Mouse (Mus musculus): ENCODE measurements around the gene Cstf3. TPM values are rescaled to one million over a fixed set of nuclear protein-coding genes. Genes with fewer than 3 reads are reported as not detected.

Gene Cstf3
- polyA plus RNA-seq, 1 experiment from 2014 or later = 79.5 TPM

GRCm38 (mm10) chr2:104663372-104664100, 73.2 kb downstream of the Cstf3 start:
- ATAC-seq (ENCODE audit: low FRiP score) = no peak
- H3K9ac ChIP-seq = no peak overlapping the region
- peaks cover 67% of the 10 kb centered on the region for H3K36me3 ChIP-seq (replicated peaks; ENCODE audit: control insufficient read depth, insufficient read depth)
- DNase-seq (ENCODE audit: low spot score) = no peak
- H3K27ac ChIP-seq = no peak overlapping the region
- H3K4me2 ChIP-seq (replicated peaks) = no peak overlapping the region
- H3K9me3 ChIP-seq (ENCODE audit: control insufficient read depth, low read length) = no peaks in the 10 kb centered on the region
- WGBS = 93% methylated on average over 8 of the region's 8 CpGs
- no peaks in the 10 kb centered on the region for H3K27me3 ChIP-seq (ENCODE audit: control insufficient read depth, insufficient read depth, low read length)
- no peaks in the 10 kb centered on the region for H3K4me1 ChIP-seq (replicated peaks; ENCODE audit: control insufficient read depth, insufficient read depth, low read length)
- H3K4me3 ChIP-seq (replicated peaks; ENCODE audit: low read length) = no peak overlapping the region

DNA sequence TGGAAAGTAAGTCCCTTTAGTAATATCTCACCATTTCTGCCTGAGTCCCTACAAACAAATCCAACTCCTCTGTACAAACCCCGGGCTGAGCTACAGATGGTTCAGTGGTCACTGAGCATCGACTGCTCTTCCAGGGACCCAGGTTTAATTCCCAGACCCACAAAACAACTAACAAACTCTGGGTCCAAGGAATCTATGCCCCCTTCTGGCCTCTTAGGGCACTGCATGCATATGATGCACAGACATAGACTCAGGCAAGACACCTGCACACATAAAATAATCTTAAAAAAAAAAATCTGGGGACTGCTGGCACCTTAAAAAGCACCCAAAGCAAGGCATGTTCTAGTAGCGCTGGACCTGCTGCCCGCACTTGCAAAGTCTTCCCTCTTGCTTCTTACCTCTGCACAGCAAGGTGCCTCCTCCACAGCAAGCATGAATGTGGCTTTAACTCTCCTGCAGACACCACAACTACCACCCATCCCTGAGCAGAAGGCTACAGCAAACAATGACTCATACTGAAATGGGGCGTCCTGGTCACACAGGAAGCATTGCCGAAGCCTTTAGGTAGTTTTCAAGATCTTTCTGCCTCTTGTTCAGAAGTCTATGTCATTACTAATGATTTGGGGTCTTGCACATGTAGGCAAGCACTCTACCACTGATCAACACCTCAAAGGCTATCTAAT, 78.9 kb downstream of the Cstf3 start:
- Histone ChIP-seq H3K27ac (no peak overlapping the region), H3K9me3 (ENCODE audit: control insufficient read depth, low read length) (no peaks in the 10 kb centered on the region), H3K36me3 (replicated peaks; ENCODE audit: control insufficient read depth, insufficient read depth) (peaks cover 42% of the 10 kb centered on the region), H3K4me1 (replicated peaks; ENCODE audit: control insufficient read depth, insufficient read depth, low read length) (no peaks in the 10 kb centered on the region), H3K4me2 (replicated peaks) (no peak overlapping the region), H3K27me3 (ENCODE audit: control insufficient read depth, insufficient read depth, low read length) (no peaks in the 10 kb centered on the region), H3K4me3 (replicated peaks; ENCODE audit: low read length) (no peak overlapping the region), H3K9ac (no peak overlapping the region)
- DNase-seq (ENCODE audit: low spot score) (no peak), ATAC-seq (ENCODE audit: low FRiP score) (no peak)
- WGBS = 93% methylated on average over 6 of the region's 6 CpGs

GRCm38 (mm10) chr2:104671724-104672123, 81.4 kb downstream of the Cstf3 start:
- Histone ChIP-seq H3K9ac (no peak overlapping the region), H3K27me3 (ENCODE audit: control insufficient read depth, insufficient read depth, low read length) (no peaks in the 10 kb centered on the region), H3K36me3 (replicated peaks; ENCODE audit: control insufficient read depth, insufficient read depth) (peaks cover 18% of the 10 kb centered on the region; the same call in 1 of the 2 replicates), H3K4me2 (replicated peaks) (no peak overlapping the region), H3K27ac (no peak overlapping the region), H3K4me1 (replicated peaks; ENCODE audit: control insufficient read depth, insufficient read depth, low read length) (no peaks in the 10 kb centered on the region), H3K9me3 (ENCODE audit: control insufficient read depth, low read length) (no peaks in the 10 kb centered on the region), H3K4me3 (replicated peaks; ENCODE audit: low read length) (no peak overlapping the region)
- ATAC-seq (ENCODE audit: low FRiP score) (no peak), DNase-seq (ENCODE audit: low spot score) (no peak)

GRCm38 (mm10) chr2:104677326-104677725, 87.0 kb downstream of the Cstf3 start:
- H3K4me1 ChIP-seq (replicated peaks; ENCODE audit: control insufficient read depth, insufficient read depth, low read length) = no peaks in the 10 kb centered on the region
- ATAC-seq (ENCODE audit: low FRiP score) = no peak
- WGBS = 90% methylated on average over 3 of the region's 3 CpGs
- no peak for DNase-seq (ENCODE audit: low spot score)
- H3K9ac ChIP-seq = no peak overlapping the region
- H3K9me3 ChIP-seq (ENCODE audit: control insufficient read depth, low read length) = no peaks in the 10 kb centered on the region
- no peaks in the 10 kb centered on the region for H3K27me3 ChIP-seq (ENCODE audit: control insufficient read depth, insufficient read depth, low read length)
- H3K27ac ChIP-seq = no peak overlapping the region
- H3K36me3 ChIP-seq (replicated peaks; ENCODE audit: control insufficient read depth, insufficient read depth) = peaks cover 43% of the 10 kb centered on the region
- H3K4me2 ChIP-seq (replicated peaks) = no peak overlapping the region
- H3K4me3 ChIP-seq (replicated peaks; ENCODE audit: low read length) = no peak overlapping the region

- ATAC-seq (ENCODE audit: low FRiP score) = no peak
- peaks cover 56% of the 10 kb centered on the region for H3K36me3 ChIP-seq (replicated peaks; ENCODE audit: control insufficient read depth, insufficient read depth)
Measured at GRCm38 (mm10) chr2:104684771-104685170, 94.4 kb downstream of the Cstf3 start.

DNA sequence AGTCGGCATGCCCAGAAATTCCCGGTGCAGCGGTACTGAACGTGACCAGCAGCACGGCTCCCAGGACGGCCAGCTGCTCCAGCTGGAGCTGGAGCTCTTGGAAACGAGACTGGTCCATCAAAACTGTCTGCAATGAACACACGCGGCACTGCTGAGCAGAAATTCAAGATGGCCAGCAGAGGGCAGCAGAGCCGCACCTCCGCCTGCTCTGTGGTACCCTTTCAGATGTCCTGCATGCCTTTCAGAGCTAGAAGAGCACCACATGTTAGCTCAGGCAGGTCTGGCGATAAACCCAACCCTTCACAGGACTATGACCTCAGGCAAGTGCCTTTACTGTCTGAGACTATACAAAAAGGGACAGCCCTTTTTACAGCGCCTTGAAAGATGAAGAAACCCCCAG, 95.1 kb downstream of the Cstf3 start:
- ATAC-seq (ENCODE audit: low FRiP score) (peak; percentile 92), DNase-seq (ENCODE audit: low spot score) (peak; percentile 92)
- 8% methylated on average over 13 of the region's 13 CpGs for WGBS
- no peak overlapping the region for H3K9ac ChIP-seq
- H3K9me3 ChIP-seq (ENCODE audit: control insufficient read depth, low read length) = no peaks in the 10 kb centered on the region
- H3K4me1 ChIP-seq (replicated peaks; ENCODE audit: control insufficient read depth, insufficient read depth, low read length) = no peaks in the 10 kb centered on the region
- peaks cover 53% of the 10 kb centered on the region for H3K36me3 ChIP-seq (replicated peaks; ENCODE audit: control insufficient read depth, insufficient read depth)
- no peak overlapping the region for H3K4me3 ChIP-seq (replicated peaks; ENCODE audit: low read length)
- H3K27ac ChIP-seq = no peak overlapping the region
- H3K27me3 ChIP-seq (ENCODE audit: control insufficient read depth, insufficient read depth, low read length) = no peaks in the 10 kb centered on the region
- H3K4me2 ChIP-seq (replicated peaks) = no peak overlapping the region

More at GRCm38 (mm10) chr2:104684771-104685170, 94.4 kb downstream of the Cstf3 start:
- whole genome bisulfite sequencing = 93% methylated on average over 4 of the region's 4 CpGs
- no peak overlapping the region for H3K9ac ChIP-seq
- no peak overlapping the region for H3K4me2 ChIP-seq (replicated peaks)
- H3K27ac ChIP-seq = no peak overlapping the region
- DNase-seq (ENCODE audit: low spot score) = no peak
- no peak overlapping the region for H3K4me3 ChIP-seq (replicated peaks; ENCODE audit: low read length)
- H3K9me3 ChIP-seq (ENCODE audit: control insufficient read depth, low read length) = no peaks in the 10 kb centered on the region
- H3K4me1 ChIP-seq (replicated peaks; ENCODE audit: control insufficient read depth, insufficient read depth, low read length) = no peaks in the 10 kb centered on the region
- H3K27me3 ChIP-seq (ENCODE audit: control insufficient read depth, insufficient read depth, low read length) = no peaks in the 10 kb centered on the region

GRCm38 (mm10) chr2:104687261-104687660, 96.9 kb downstream of the Cstf3 start:
- ATAC-seq (ENCODE audit: low FRiP score) = no peak

DNA sequence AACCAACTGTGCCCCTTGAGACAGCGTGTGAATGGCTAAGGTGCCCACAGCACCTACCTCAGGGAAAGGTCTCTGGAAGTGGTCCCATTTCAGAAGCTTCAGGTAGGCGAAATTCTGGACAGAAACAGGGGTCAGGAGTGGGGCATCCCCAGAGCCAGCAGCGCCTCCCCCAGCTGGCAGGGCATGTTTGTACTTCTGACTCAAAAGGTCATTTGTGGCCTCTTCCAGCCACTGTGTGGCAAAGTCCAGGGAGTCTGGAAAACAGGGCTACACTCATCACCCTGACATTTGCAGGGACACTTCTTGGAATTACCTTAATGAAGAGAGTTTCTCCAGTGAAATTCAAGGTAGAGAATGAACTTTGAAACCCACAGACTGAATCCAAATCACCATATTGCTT, 98.0 kb downstream of the Cstf3 start:
- no peak overlapping the region for H3K27ac ChIP-seq
- no peaks in the 10 kb centered on the region for H3K4me1 ChIP-seq (replicated peaks; ENCODE audit: control insufficient read depth, insufficient read depth, low read length)
- DNase-seq (ENCODE audit: low spot score) (no peak), ATAC-seq (ENCODE audit: low FRiP score) (no peak)
- H3K9ac ChIP-seq = no peak overlapping the region
- H3K27me3 ChIP-seq (ENCODE audit: control insufficient read depth, insufficient read depth, low read length) = no peaks in the 10 kb centered on the region
- no peak overlapping the region for H3K4me3 ChIP-seq (replicated peaks; ENCODE audit: low read length)
- H3K36me3 ChIP-seq (replicated peaks; ENCODE audit: control insufficient read depth, insufficient read depth) = peaks cover 24% of the 10 kb centered on the region
- 82% methylated on average over 3 of the region's 3 CpGs for WGBS
- no peak overlapping the region for H3K4me2 ChIP-seq (replicated peaks)
- H3K9me3 ChIP-seq (ENCODE audit: control insufficient read depth, low read length) = no peaks in the 10 kb centered on the region

More at GRCm38 (mm10) chr2:104687261-104687660, 96.9 kb downstream of the Cstf3 start:
- H3K27me3 ChIP-seq (ENCODE audit: control insufficient read depth, insufficient read depth, low read length) = no peaks in the 10 kb centered on the region
- no peak overlapping the region for H3K4me2 ChIP-seq (replicated peaks)
- 74% methylated on average over 3 of the region's 3 CpGs for WGBS
- H3K9me3 ChIP-seq (ENCODE audit: control insufficient read depth, low read length) = no peaks in the 10 kb centered on the region
- H3K4me3 ChIP-seq (replicated peaks; ENCODE audit: low read length) = no peak overlapping the region
- no peak overlapping the region for H3K27ac ChIP-seq
- H3K9ac ChIP-seq = no peak overlapping the region
- no peaks in the 10 kb centered on the region for H3K4me1 ChIP-seq (replicated peaks; ENCODE audit: control insufficient read depth, insufficient read depth, low read length)
- peaks cover 35% of the 10 kb centered on the region for H3K36me3 ChIP-seq (replicated peaks; ENCODE audit: control insufficient read depth, insufficient read depth)
- no peak for DNase-seq (ENCODE audit: low spot score)

GRCm38 (mm10) chr2:104688724-104689123, 98.4 kb downstream of the Cstf3 start:
- no peaks in the 10 kb centered on the region for H3K27me3 ChIP-seq (ENCODE audit: control insufficient read depth, insufficient read depth, low read length)
- no peak overlapping the region for H3K4me3 ChIP-seq (replicated peaks; ENCODE audit: low read length)
- ATAC-seq (ENCODE audit: low FRiP score) = no peak
- H3K27ac ChIP-seq = no peak overlapping the region
- 64% methylated on average over 8 of the region's 8 CpGs for WGBS
- H3K9me3 ChIP-seq (ENCODE audit: control insufficient read depth, low read length) = no peaks in the 10 kb centered on the region
- H3K36me3 ChIP-seq (replicated peaks; ENCODE audit: control insufficient read depth, insufficient read depth) = peaks cover 20% of the 10 kb centered on the region
- no peak for DNase-seq (ENCODE audit: low spot score)
- H3K4me1 ChIP-seq (replicated peaks; ENCODE audit: control insufficient read depth, insufficient read depth, low read length) = no peaks in the 10 kb centered on the region
- H3K4me2 ChIP-seq (replicated peaks) = no peak overlapping the region
- no peak overlapping the region for H3K9ac ChIP-seq
